In the genomic region with DNA sequence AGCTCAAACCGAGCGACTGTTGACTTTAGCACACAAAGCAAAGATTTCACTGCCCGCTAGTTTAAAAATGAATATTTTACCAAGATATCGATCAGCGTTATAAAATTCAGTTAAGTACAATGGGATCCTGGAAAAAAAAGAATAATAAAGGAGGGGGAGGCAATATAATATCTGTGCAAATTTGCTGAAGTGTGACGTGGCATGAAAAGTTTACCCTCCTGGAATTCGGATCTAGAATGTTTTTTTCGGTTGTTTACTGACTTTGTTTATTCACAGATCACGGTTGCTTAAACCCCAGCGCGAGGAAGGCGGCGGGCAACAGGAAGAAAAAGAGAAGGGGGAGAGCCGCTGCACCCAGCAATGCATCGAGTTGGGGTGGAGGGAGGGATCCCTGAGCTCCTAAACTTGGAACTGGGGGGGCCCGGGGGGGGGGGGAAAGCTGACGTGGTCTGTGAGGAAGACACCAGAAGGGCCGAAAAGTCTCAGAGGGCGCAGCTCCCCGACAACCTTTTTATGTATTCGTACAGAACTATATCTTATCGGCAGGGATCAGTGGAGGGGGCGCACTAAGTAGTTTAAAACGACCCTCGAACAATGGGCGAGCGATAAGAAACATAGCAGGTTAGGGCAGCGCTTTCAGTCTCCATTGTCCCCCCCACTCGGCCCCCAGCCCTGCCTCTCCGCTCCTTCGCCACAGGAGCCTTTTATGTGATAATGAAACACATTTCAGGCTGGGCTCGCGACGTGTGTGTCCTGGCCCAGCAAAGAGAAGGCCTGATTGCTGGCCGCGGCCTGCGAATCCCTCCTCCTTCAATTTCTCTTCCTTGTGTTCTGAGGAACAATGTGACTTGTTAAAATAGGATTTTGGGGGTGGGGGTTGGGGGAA, we compare ENCODE assay signal across 11 mouse cellular contexts. TPM values are rescaled to one million over a fixed set of nuclear protein-coding genes. Genes with fewer than 3 reads are reported as not detected.
DNase-seq lines count a peak whose midpoint lies in the region; ATAC-seq and TF ChIP-seq lines count a peak whose summit lies in the region.
"Had no signal": no experiment of that assay in that cellular context is flagged by ENCODE, and none has a peak within 500 bp of the region (broad histone marks: within the 10 kb centered on the region; RNA-seq: fewer than 3 reads in every experiment).

No protein-coding gene starts in this region.

- 0 out of 2 replicates have a peak, but pooled peaks cover 3% of the 10 kb centered on the region for H3K4me1 ChIP-seq in lung, postnatal 0 days (ENCODE audit: insufficient read depth, low read depth, low read length)
- H3K4me1 ChIP-seq in limb, embryonic 15.5 days: peaks cover 36% of the 10 kb centered on the region
- peaks cover 3% of the 10 kb centered on the region; the same call in 1 of the 2 replicates for H3K4me1 ChIP-seq in stomach, embryonic 16.5 days (ENCODE audit: control insufficient read depth, insufficient read depth, low read length)

- peaks cover 30% of the 10 kb centered on the region for H3K27me3 ChIP-seq in lung, postnatal 0 days (replicated peaks; ENCODE audit: insufficient read depth, low read length)
- H3K27me3 ChIP-seq in limb, embryonic 15.5 days: peaks cover 100% of the 10 kb centered on the region
- H3K27me3 ChIP-seq in stomach, embryonic 16.5 days (ENCODE audit: control insufficient read depth, insufficient read depth, low read length): peaks cover 75% of the 10 kb centered on the region

- peak overlapping the region; percentile 38 for H3K4me3 ChIP-seq in lung, postnatal 0 days (ENCODE audit: low read depth, low read length)
- H3K4me3 ChIP-seq in limb, embryonic 15.5 days: peak overlapping the region; percentile 7; the same call in 1 of the 2 replicates
- H3K4me3 ChIP-seq in stomach, embryonic 16.5 days (replicated peaks; ENCODE audit: low read length): peak overlapping the region; percentile 49

- H3K27ac ChIP-seq in lung, postnatal 0 days (ENCODE audit: low read length): peak overlapping the region; percentile 91
- no peak overlapping the region for H3K27ac ChIP-seq in limb, embryonic 15.5 days
- H3K27ac ChIP-seq in stomach, embryonic 16.5 days (ENCODE audit: low read length): peak overlapping the region; percentile 89

- peak overlapping the region; percentile 62 for H3K4me2 ChIP-seq in lung, postnatal 0 days (replicated peaks; ENCODE audit: low read depth, low read length)
- H3K4me2 ChIP-seq in limb, embryonic 15.5 days: no peak overlapping the region
- H3K4me2 ChIP-seq in stomach, embryonic 16.5 days (ENCODE audit: low read depth, low read length): peak overlapping the region; percentile 51

- ATAC-seq in lung, postnatal 0 days: 0 out of 2 replicates have a peak, but pooled peaks have one; percentile 4
- ATAC-seq in limb, embryonic 15.5 days (ENCODE audit: insufficient number of reproducible peaks, low FRiP score, low TSS enrichment, low read depth): no peak
- ATAC-seq in stomach, embryonic 16.5 days (ENCODE audit: insufficient read depth, low FRiP score): 0 out of 2 replicates have a peak, but pooled peaks have one; percentile 2
- ATAC-seq: activated CD4-positive, CD25-positive, alpha-beta regulatory T cell, adult 4 months had no signal

- no peak for TF ChIP-seq CTCF in lung, postnatal 0 days (IDR thresholded peaks at IDR 0.05)

- H3K9ac ChIP-seq in lung, postnatal 0 days (replicated peaks; ENCODE audit: low read depth): peak overlapping the region; percentile 59
- H3K9ac ChIP-seq in limb, embryonic 15.5 days: no peak overlapping the region
- H3K9ac ChIP-seq in stomach, embryonic 16.5 days (ENCODE audit: low read length): peak overlapping the region; percentile 80

- H3K36me3 ChIP-seq in lung, postnatal 0 days (ENCODE audit: insufficient read depth, low read length): no peaks in the 10 kb centered on the region
- no peaks in the 10 kb centered on the region for H3K36me3 ChIP-seq in limb, embryonic 15.5 days
- no peaks in the 10 kb centered on the region for H3K36me3 ChIP-seq in stomach, embryonic 16.5 days (ENCODE audit: control insufficient read depth, insufficient read depth, low read length)

- H3K9me3 ChIP-seq in lung, postnatal 0 days (ENCODE audit: low read length): no peaks in the 10 kb centered on the region
- H3K9me3 ChIP-seq in limb, embryonic 15.5 days: no peaks in the 10 kb centered on the region
- no peaks in the 10 kb centered on the region for H3K9me3 ChIP-seq in stomach, embryonic 16.5 days (replicated peaks; ENCODE audit: control insufficient read depth, low read length)

- 2% methylated on average over 37 of the region's 37 CpGs for WGBS in lung, postnatal 0 days
- WGBS in limb, embryonic 15.5 days: 2% methylated on average over 36 of the region's 37 CpGs
- 1% methylated on average over 37 of the region's 37 CpGs for WGBS in stomach, embryonic 16.5 days

- DNase-seq in heart, adult 11 months: peak; percentile 49
- no peak for DNase-seq in heart, postnatal 14 days
- DNase-seq in lung, postnatal 0 days (ENCODE audit: low spot score): peak; percentile 59
- DNase-seq in lung, postnatal 14 days: no peak
- DNase-seq in adrenal gland, adult 8-10 months: no peak
- DNase-seq in ovary, postnatal 10 days (ENCODE audit: low spot score): no peak
- DNase-seq: cerebellum, adult 11-12 months had no signal

- TF ChIP-seq EP300 in lung, postnatal 0 days (IDR thresholded peaks at IDR 0.05): no peak

- intact Hi-C loops in heart, postnatal 14 days (cut with DNase I): loop anchor here (10.0 kb wide), 1 partner anchor 676 kb away; the partner anchor contains the start of gene Pax1

RNA-seq across cellular contexts. Expression of gene Foxa2, which starts 6.3 kb away (rescaled TPM):
- total RNA-seq in heart, postnatal 14 days (2021): not detected
- polyA plus RNA-seq in lung, postnatal 0 days (2015; fragmentation: Nextera tagmentation; extraction: Ambion mirVana): 37.0 and 37.7 TPM in 2 replicates
- polyA plus RNA-seq in limb, embryonic 15.5 days (2015; fragmentation: Nextera tagmentation; extraction: Ambion mirVana): 0.09 and 0.19 TPM in 2 replicates
- 8.3 and 8.5 TPM in 2 replicates for polyA plus RNA-seq in stomach, embryonic 16.5 days (2015; fragmentation: Nextera tagmentation; extraction: Ambion mirVana)
- total RNA-seq in adrenal gland, adult 8-10 months (2022): not detected
- total RNA-seq: neutrophil, adult 5-6 weeks had no signal
- polyA plus RNA-seq: activated CD4-positive, CD25-positive, alpha-beta regulatory T cell, adult 4 months had no signal

Comparison
In these comparisons a context has a peak if more than half of its experiments do, and no peak if none do; other contexts are left out.
1. DNase-seq: peak in heart, adult 11 months (single experiment) and lung, postnatal 0 days (single experiment); none in heart, postnatal 14 days (0 of 2), lung, postnatal 14 days (single experiment), adrenal gland, adult 8-10 months (single experiment) and ovary, postnatal 10 days (single experiment).
2. Peak in every context shown above with its lines, with median percentiles within 50 percentile points of each other: H3K4me3 ChIP-seq.